Mouse (Mus musculus): Measurements from ENCODE around the gene Serpinb8.

GRCm38 (mm10) chr1:107581220-107581619, 8.6 kb upstream of the Serpinb8 start:
- no peak for TF ChIP-seq CTCF (IDR thresholded peaks at IDR 0.05; ENCODE audit: low read depth, low read length)
- TF ChIP-seq POLR2A (IDR thresholded peaks at IDR 0.05; ENCODE audit: insufficient read depth, low read length), result no peak

All from ES-Bruce4 (cell line).